Mouse (Mus musculus) Patski (cell line): ENCODE results near the gene Sema3e. TPM values are rescaled to one million over a fixed set of nuclear protein-coding genes. Genes with fewer than 3 reads are reported as not detected.
A peak's percentile ranks its signal among the peaks of the same experiment; 100 is the strongest.

Experiments
- ATAC-seq: fragments of 100-300 bp; one replicate; pipeline ENCODE4 v1.8.0; 2021
- CTCF ChIA-PET: fragments of 350-600 bp; sonication (Branson Sonifier 250); formaldehyde crosslinking; loops from one replicate; lab custom pipeline; 2022; ENCODE audit warnings: inconsistent platforms; lab: Charles Lee
- POLR2A ChIA-PET: fragments of 350-600 bp; sonication (Branson Sonifier 250); formaldehyde crosslinking; loops from one replicate; lab custom pipeline; 2022; ENCODE audit warnings: antibody characterized with exemption, inconsistent platforms; lab: Charles Lee
- DNase-seq: peaks from one replicate; pipeline ENCODE4 v3.0.0-alpha.2; 2011; ENCODE audit warnings: low read depth, low spot score
- H3K27me3 ChIP-seq: fragments of 371-371 bp; one replicate; pipeline ENCODE4 v1.5.1; 2021
- CTCF ChIP-seq: fragments of 100-300 bp; IDR thresholded peaks from one replicate; pipeline ENCODE4 v1.5.1; 2021
- in situ Hi-C: fragments of 300-500 bp; cut with MboI; formaldehyde crosslinking; loops from 3 replicates; pipeline ENCODE4 v1.11.1; 2018; ENCODE audit warnings: low pct_unique_long_range_greater_than_20kb, mixed read lengths
- polyA plus RNA-seq: library from polyadenylated mRNA; unstranded; gene quantifications from one replicate; pipeline ENCODE4 v1.2.3, GENCODE M21; 2021

The Sema3e gene
- polyA plus RNA-seq, 1 experiment from 2014 or later, result 3.8 TPM

GRCm38 (mm10) chr5:14195172-14195819, 170.2 kb downstream of the Sema3e start:
- ChIA-PET CTCF (no interaction called here), POLR2A (no interaction called here)
- no peak for TF ChIP-seq CTCF
- no peak for ATAC-seq
- H3K27me3 ChIP-seq, result no peaks in the 10 kb centered on the region
- in situ Hi-C loops, result no loop called here
- no peak for DNase-seq

DNA sequence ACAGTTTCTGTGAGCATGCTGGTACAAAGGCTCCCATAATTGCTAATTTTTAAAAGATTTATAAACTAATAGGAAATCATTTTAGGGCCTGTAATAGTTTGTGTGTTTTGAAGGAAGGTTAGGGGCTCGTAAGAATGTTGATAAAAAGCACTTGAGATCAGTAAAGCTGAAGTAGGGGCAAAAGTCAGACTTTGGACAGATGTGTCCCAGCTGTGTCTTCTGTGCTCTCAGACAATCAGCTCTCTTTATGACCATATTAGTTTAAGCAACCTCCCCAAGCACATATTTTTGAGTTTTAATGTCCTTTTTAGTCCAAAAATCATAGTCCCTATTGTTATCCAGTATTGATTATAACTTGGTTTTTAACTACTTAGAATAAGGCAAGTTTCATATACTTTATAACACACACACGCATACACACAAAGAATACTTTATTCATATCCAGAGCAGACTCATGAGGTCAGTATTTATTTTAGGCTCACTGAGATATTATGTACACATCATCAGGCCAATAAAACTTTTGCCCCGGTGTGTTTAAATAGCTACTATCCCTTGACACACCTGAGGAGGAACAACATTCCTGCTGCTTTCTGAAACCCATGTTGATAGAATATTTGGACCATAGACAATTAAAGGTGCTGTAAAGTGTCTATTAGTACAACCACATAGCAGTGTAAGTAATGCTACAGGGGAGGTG, 173.4 kb downstream of the Sema3e start:
- ChIA-PET POLR2A (no interaction called here), CTCF (no interaction called here)
- no peak for TF ChIP-seq CTCF
- DNase-seq, result no peak
- in situ Hi-C loops, result no loop called here
- H3K27me3 ChIP-seq, result no peaks in the 10 kb centered on the region
- ATAC-seq, result no peak

- ChIA-PET POLR2A (no interaction called here), CTCF (interaction anchor here (1.3 kb wide), 1 partner anchor 21 kb away, joined by 6 read pairs; no protein-coding TSS in a partner anchor)
- DNase-seq, result no peak
- ATAC-seq, result no peak
- no peaks in the 10 kb centered on the region for H3K27me3 ChIP-seq
- in situ Hi-C loops, result no loop called here
- TF ChIP-seq CTCF, result no peak
Measured at GRCm38 (mm10) chr5:14206794-14207193, 181.7 kb downstream of the Sema3e start.

DNA sequence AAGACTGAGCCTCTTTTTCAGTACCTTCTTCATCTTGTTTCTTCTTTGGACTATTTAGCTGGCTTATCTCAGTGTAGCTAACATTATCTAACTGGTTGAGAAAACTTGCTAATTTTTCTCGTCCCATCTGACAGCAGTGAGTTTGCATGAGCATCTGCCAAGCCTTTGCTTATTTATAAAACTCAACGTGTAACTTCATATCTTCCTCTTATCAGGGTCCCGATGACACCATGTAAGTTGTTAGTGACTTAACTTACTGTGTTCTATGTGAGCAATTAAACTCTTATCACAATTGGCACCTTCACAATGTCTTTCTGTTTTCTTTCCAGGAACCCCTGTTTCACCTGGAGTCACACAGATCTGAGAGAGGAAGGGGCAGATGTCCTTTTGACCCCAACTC, 184.9 kb downstream of the Sema3e start:
- in situ Hi-C loops, result loop anchor here (10.0 kb wide), 2 partner anchors 175 to 1645 kb away; no protein-coding TSS in a partner anchor
- ChIA-PET CTCF (no interaction called here), POLR2A (no interaction called here)
- ATAC-seq (no peak), DNase-seq (no peak)
- TF ChIP-seq CTCF, result no peak
- H3K27me3 ChIP-seq, result no peaks in the 10 kb centered on the region

DNA sequence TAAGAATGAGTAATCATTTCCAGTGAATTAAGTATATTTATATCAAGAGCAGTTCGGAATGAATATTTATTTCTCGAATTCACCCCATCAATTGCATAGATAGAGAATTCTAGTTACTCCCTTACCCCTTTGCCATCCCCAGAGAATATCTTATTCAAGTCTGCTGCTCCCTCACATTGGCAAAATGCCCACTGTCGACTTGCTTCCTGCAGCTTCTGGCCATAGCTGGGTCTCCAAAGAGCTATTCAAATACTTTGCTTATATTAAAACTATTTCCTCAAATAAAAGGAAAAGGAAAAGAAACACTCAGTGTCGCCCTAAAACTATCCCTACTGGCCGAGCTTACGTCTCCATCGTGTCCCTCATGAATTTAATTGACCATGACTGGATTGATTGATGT, 191.1 kb downstream of the Sema3e start:
- POLR2A ChIA-PET, result no interaction called here
- H3K27me3 ChIP-seq, result no peaks in the 10 kb centered on the region
- DNase-seq (no peak), ATAC-seq (no peak)
- CTCF ChIA-PET, result no interaction called here
- in situ Hi-C loops, result loop anchor here (5.0 to 10.0 kb wide), 3 partner anchors 181 to 1651 kb away; no protein-coding TSS in a partner anchor
- TF ChIP-seq CTCF, result no peak

- peak; percentile 61 for TF ChIP-seq CTCF
- POLR2A ChIA-PET, result no interaction called here
- no peaks in the 10 kb centered on the region for H3K27me3 ChIP-seq
- in situ Hi-C loops, result loop anchor here (5.0 to 10.0 kb wide), 3 partner anchors 184 to 1654 kb away; no protein-coding TSS in a partner anchor
- DNase-seq, result no peak
- ATAC-seq, result peak; percentile 74
- CTCF ChIA-PET, result interaction anchor here (0.9 to 1.8 kb wide), 8 partner anchors 10 to 592 kb away, joined by 3 to 7 read pairs (median 4); no protein-coding TSS in a partner anchor
Measured at GRCm38 (mm10) chr5:14218677-14219076, 193.6 kb downstream of the Sema3e start.

DNA sequence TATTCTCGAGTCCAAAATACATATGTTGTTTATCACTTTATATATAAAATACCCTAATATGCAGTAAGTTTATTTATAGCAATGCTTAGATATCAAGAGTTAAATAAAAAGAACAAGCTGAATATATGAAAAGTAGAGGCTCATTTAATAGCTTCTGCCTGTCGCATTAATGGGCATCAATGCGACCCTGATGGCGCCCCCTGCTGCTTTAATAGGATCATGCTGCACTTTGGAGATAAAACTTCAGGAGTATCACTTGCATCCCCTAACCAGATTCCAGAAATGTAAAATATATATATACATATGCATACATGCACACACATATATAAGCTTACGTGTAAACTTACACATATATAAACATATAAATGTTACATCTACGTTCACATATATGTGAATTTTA, 199.4 kb downstream of the Sema3e start:
- POLR2A ChIA-PET, result no interaction called here
- peak; percentile 53 for TF ChIP-seq CTCF
- H3K27me3 ChIP-seq, result no peaks in the 10 kb centered on the region
- in situ Hi-C loops, result no loop called here
- ATAC-seq (no peak), DNase-seq (no peak)
- CTCF ChIA-PET, result interaction anchor here (1.1 to 2.3 kb wide), 5 partner anchors 11 to 593 kb away, joined by 3 to 8 read pairs (median 3); no protein-coding TSS in a partner anchor

GRCm38 (mm10) chr5:14231027-14231426, 206.0 kb downstream of the Sema3e start:
- DNase-seq (no peak), ATAC-seq (no peak)
- in situ Hi-C loops, result no loop called here
- no peaks in the 10 kb centered on the region for H3K27me3 ChIP-seq
- CTCF ChIA-PET, result no interaction called here
- POLR2A ChIA-PET, result no interaction called here
- TF ChIP-seq CTCF, result no peak

DNA sequence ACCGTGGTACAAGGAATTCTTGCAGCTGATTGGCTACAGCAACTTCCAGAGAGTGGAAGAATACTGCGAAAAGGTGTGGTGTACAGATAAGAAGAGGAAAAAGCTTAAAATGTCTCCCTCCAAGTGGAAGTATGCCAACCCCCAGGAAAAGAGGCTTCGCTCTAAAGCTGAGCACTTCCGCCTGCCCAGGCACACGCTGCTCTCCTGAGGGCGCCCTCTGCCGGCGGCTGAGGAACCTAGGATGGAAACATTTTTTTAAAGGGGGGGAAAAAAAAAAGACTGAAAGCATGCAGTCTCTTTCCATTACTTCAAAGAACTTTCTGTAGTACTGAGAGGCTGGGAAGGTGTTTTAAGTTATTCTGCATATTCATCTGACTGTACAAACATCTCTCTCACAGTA, 227.5 kb downstream of the Sema3e start:
- TF ChIP-seq CTCF, result peak; percentile 94
- no peaks in the 10 kb centered on the region for H3K27me3 ChIP-seq
- DNase-seq, result no peak
- CTCF ChIA-PET, result interaction anchor here (0.7 to 1.9 kb wide), 10 partner anchors 10 to 1703 kb away, joined by 3 to 8 read pairs (median 4); no protein-coding TSS in a partner anchor
- in situ Hi-C loops, result no loop called here
- ATAC-seq, result no peak
- POLR2A ChIA-PET, result interaction anchor here (1.2 kb wide), 1 partner anchor 13 kb away, joined by 3 read pairs; no protein-coding TSS in a partner anchor

DNA sequence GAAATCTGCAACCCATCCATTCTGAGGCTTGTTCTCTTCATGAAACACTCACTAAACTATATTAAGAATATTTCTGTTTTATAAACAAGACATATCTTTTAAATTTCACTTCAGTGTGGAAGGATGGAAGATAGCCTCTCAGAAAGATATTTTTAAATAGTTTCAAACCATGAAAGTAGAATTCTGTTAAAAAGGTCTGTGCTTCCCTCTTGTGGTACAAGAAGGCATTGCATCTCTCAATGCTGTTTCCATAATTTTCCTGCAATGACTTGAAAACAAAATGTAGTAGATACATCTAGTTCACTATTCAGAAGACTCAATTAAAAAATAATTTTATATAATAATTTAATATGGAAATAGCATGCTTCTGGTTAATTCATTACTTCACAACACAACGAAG, 228.3 kb downstream of the Sema3e start:
- no peak for ATAC-seq

GRCm38 (mm10) chr5:14260156-14260555, 235.1 kb downstream of the Sema3e start:
- ATAC-seq (no peak), DNase-seq (no peak)
- CTCF ChIA-PET, result interaction anchor here (1.0 kb wide), 1 partner anchor 333 kb away, joined by 3 read pairs; no protein-coding TSS in a partner anchor
- in situ Hi-C loops, result no loop called here
- no peak for TF ChIP-seq CTCF
- no peaks in the 10 kb centered on the region for H3K27me3 ChIP-seq
- POLR2A ChIA-PET, result no interaction called here

More for the DNA sequence above, 228.3 kb downstream of the Sema3e start:
- ChIA-PET POLR2A (interaction anchor here (1.2 kb wide), 1 partner anchor 14 kb away, joined by 3 read pairs; no protein-coding TSS in a partner anchor), CTCF (interaction anchor here (0.7 to 1.9 kb wide), 10 partner anchors 9 to 1704 kb away, joined by 3 to 8 read pairs (median 4); no protein-coding TSS in a partner anchor)
- in situ Hi-C loops, result no loop called here
- no peaks in the 10 kb centered on the region for H3K27me3 ChIP-seq
- DNase-seq, result no peak
- peak; percentile 57 for TF ChIP-seq CTCF
